Comparison of ENCODE assay signal across 8 mouse cellular contexts in genomic region chr11:77497341-77497756, GRCm38 (mm10). TPM values are rescaled to one million over a fixed set of nuclear protein-coding genes. Genes with fewer than 3 reads are reported as not detected.
DNase-seq lines count a peak whose midpoint lies in the region; ATAC-seq lines count a peak whose summit lies in the region.

No protein-coding gene starts in this region.

- H3K9me3 ChIP-seq in forebrain, embryonic 14.5 days (replicated peaks; ENCODE audit: control insufficient read depth, low read length): no peaks in the 10 kb centered on the region
- H3K9me3 ChIP-seq in hindbrain, embryonic 16.5 days (ENCODE audit: control insufficient read depth, low read length): no peaks in the 10 kb centered on the region
- H3K9me3 ChIP-seq in liver, embryonic 11.5 days (ENCODE audit: control insufficient read depth, low read length): no peaks in the 10 kb centered on the region
- no peaks in the 10 kb centered on the region for H3K9me3 ChIP-seq in neural tube, embryonic 14.5 days (ENCODE audit: control insufficient read depth, low read length)

- H3K4me1 ChIP-seq in forebrain, embryonic 14.5 days (ENCODE audit: control insufficient read depth, insufficient read depth, low read length): peaks cover 19% of the 10 kb centered on the region
- peaks cover 57% of the 10 kb centered on the region for H3K4me1 ChIP-seq in hindbrain, embryonic 16.5 days (ENCODE audit: control insufficient read depth, insufficient read depth, low read depth, low read length)
- H3K4me1 ChIP-seq in liver, embryonic 11.5 days (replicated peaks; ENCODE audit: control insufficient read depth, insufficient read depth, low read length): peaks cover 41% of the 10 kb centered on the region
- H3K4me1 ChIP-seq in neural tube, embryonic 14.5 days (ENCODE audit: control insufficient read depth, insufficient read depth, low read length): peaks cover 32% of the 10 kb centered on the region

- peak; percentile 65 for DNase-seq in cerebellum, adult 11-12 months
- DNase-seq in adrenal gland, adult 8-10 months: peak; percentile 72
- DNase-seq in forebrain, embryonic 14.5 days (ENCODE audit: low spot score): no peak
- DNase-seq in liver, embryonic 11.5 days (ENCODE audit: low spot score): no peak
- DNase-seq in urinary bladder, postnatal 4 days (ENCODE audit: low spot score in 2 of 2): no peak

- H3K9ac ChIP-seq in forebrain, embryonic 14.5 days (ENCODE audit: low read length): no peak overlapping the region
- H3K9ac ChIP-seq in hindbrain, embryonic 16.5 days (ENCODE audit: low read depth, low read length): no peak overlapping the region; the same call in 1 of the 2 replicates
- no peak overlapping the region for H3K9ac ChIP-seq in liver, embryonic 11.5 days (ENCODE audit: low read depth, low read length)
- no peak overlapping the region for H3K9ac ChIP-seq in neural tube, embryonic 14.5 days (replicated peaks; ENCODE audit: low read depth, low read length)

- peak overlapping the region; percentile 23; the same call in 1 of the 2 replicates for H3K27ac ChIP-seq in forebrain, embryonic 14.5 days (ENCODE audit: low read depth, low read length)
- peak overlapping the region; percentile 40; the same call in 1 of the 2 replicates for H3K27ac ChIP-seq in hindbrain, embryonic 16.5 days (ENCODE audit: low read depth, low read length)
- peak overlapping the region; percentile 85 for H3K27ac ChIP-seq in liver, embryonic 11.5 days (ENCODE audit: low read depth, low read length)
- H3K27ac ChIP-seq in neural tube, embryonic 14.5 days (ENCODE audit: low read depth, low read length): peak overlapping the region; percentile 40; the same call in 1 of the 2 replicates

- H3K27me3 ChIP-seq in forebrain, embryonic 14.5 days (replicated peaks; ENCODE audit: control insufficient read depth, insufficient read depth, low read length): no peaks in the 10 kb centered on the region
- no peaks in the 10 kb centered on the region for H3K27me3 ChIP-seq in hindbrain, embryonic 16.5 days (replicated peaks; ENCODE audit: control insufficient read depth, insufficient read depth, low read length)
- H3K27me3 ChIP-seq in liver, embryonic 11.5 days (replicated peaks; ENCODE audit: control insufficient read depth, insufficient read depth, low read length): no peaks in the 10 kb centered on the region
- no peaks in the 10 kb centered on the region for H3K27me3 ChIP-seq in neural tube, embryonic 14.5 days (ENCODE audit: control insufficient read depth, insufficient read depth, low read length)

- 36% methylated on average over 6 of the region's 6 CpGs for WGBS in forebrain, embryonic 14.5 days
- WGBS in hindbrain, embryonic 16.5 days: 16% methylated on average over 6 of the region's 6 CpGs
- WGBS in liver, embryonic 11.5 days: 37% methylated on average over 6 of the region's 6 CpGs
- WGBS in neural tube, embryonic 14.5 days: 16% methylated on average over 6 of the region's 6 CpGs

- no peak for ATAC-seq in cerebellum, adult (ENCODE audit: insufficient number of reproducible peaks, low FRiP score, low TSS enrichment)
- no peak for ATAC-seq in forebrain, embryonic 14.5 days
- ATAC-seq in hindbrain, embryonic 16.5 days: no peak
- ATAC-seq in liver, embryonic 11.5 days (replicated peaks; ENCODE audit: low FRiP score): no peak
- no peak for ATAC-seq in neural tube, embryonic 14.5 days (ENCODE audit: low read depth)

- H3K4me3 ChIP-seq in forebrain, embryonic 14.5 days (ENCODE audit: low read depth, low read length): no peak overlapping the region
- H3K4me3 ChIP-seq in hindbrain, embryonic 16.5 days (ENCODE audit: low read length): no peak overlapping the region
- H3K4me3 ChIP-seq in liver, embryonic 11.5 days (ENCODE audit: low read depth, low read length): peak overlapping the region; percentile 8; the same call in 1 of the 2 replicates
- no peak overlapping the region for H3K4me3 ChIP-seq in neural tube, embryonic 14.5 days (ENCODE audit: low read depth, low read length)

- no peak overlapping the region for H3K4me2 ChIP-seq in forebrain, embryonic 14.5 days (ENCODE audit: low read length)
- H3K4me2 ChIP-seq in hindbrain, embryonic 16.5 days (ENCODE audit: low read length): no peak overlapping the region
- H3K4me2 ChIP-seq in liver, embryonic 11.5 days: peak overlapping the region; percentile 37
- no peak overlapping the region for H3K4me2 ChIP-seq in neural tube, embryonic 14.5 days (ENCODE audit: low read depth, low read length)

- peaks cover 33% of the 10 kb centered on the region for H3K36me3 ChIP-seq in forebrain, embryonic 14.5 days (ENCODE audit: control insufficient read depth, insufficient read depth, low read length)
- H3K36me3 ChIP-seq in hindbrain, embryonic 16.5 days (ENCODE audit: control insufficient read depth, insufficient read depth, low read length): peaks cover 12% of the 10 kb centered on the region
- peaks cover 16% of the 10 kb centered on the region for H3K36me3 ChIP-seq in liver, embryonic 11.5 days (ENCODE audit: control insufficient read depth, insufficient read depth, low read length)
- H3K36me3 ChIP-seq in neural tube, embryonic 14.5 days (ENCODE audit: control insufficient read depth, insufficient read depth, low read length): peaks cover 12% of the 10 kb centered on the region

RNA-seq across cellular contexts. Expression of gene Git1, which starts 4.0 kb away (rescaled TPM):
- total RNA-seq in adrenal gland, adult 8-10 months (2022): 10 to 100 TPM; 42.1 to 61.0 (median 50.0) TPM
- polyA plus RNA-seq in forebrain, embryonic 14.5 days (2014; fragmentation: Nextera tagmentation; extraction: Ambion mirVana): 16.3 and 18.7 TPM in 2 replicates
- 14.0 and 18.0 TPM in 2 replicates for polyA plus RNA-seq in hindbrain, embryonic 16.5 days (2015; fragmentation: Nextera tagmentation; extraction: Ambion mirVana)
- polyA plus RNA-seq in liver, embryonic 11.5 days (2014; fragmentation: Nextera tagmentation; extraction: Ambion mirVana): 10.1 and 14.1 TPM in 2 replicates
- 20.3 and 21.6 TPM in 2 replicates for polyA plus RNA-seq in neural tube, embryonic 14.5 days (2014; fragmentation: Nextera tagmentation; extraction: Ambion mirVana)

RNA-seq across cellular contexts. Expression of gene Ankrd13b, which starts 7.9 kb away (rescaled TPM):
- 10 to 100 TPM in 2 of 4 experiments, 1 to 10 TPM in 2; 5.7 to 13.6 (median 9.3) TPM for total RNA-seq in adrenal gland, adult 8-10 months (2022)
- 25.3 and 32.7 TPM in 2 replicates for polyA plus RNA-seq in forebrain, embryonic 14.5 days (2014; fragmentation: Nextera tagmentation; extraction: Ambion mirVana)
- 23.3 and 30.4 TPM in 2 replicates for polyA plus RNA-seq in hindbrain, embryonic 16.5 days (2015; fragmentation: Nextera tagmentation; extraction: Ambion mirVana)
- 4.4 and 5.6 TPM in 2 replicates for polyA plus RNA-seq in liver, embryonic 11.5 days (2014; fragmentation: Nextera tagmentation; extraction: Ambion mirVana)
- polyA plus RNA-seq in neural tube, embryonic 14.5 days (2014; fragmentation: Nextera tagmentation; extraction: Ambion mirVana): 38.2 and 47.7 TPM in 2 replicates

RNA-seq across cellular contexts. Expression of gene Abhd15, which starts 17.6 kb away (rescaled TPM):
- 10 to 100 TPM; 14.6 to 23.9 (median 17.4) TPM for total RNA-seq in adrenal gland, adult 8-10 months (2022)
- polyA plus RNA-seq in forebrain, embryonic 14.5 days (2014; fragmentation: Nextera tagmentation; extraction: Ambion mirVana): 1.2 and 1.8 TPM in 2 replicates
- polyA plus RNA-seq in hindbrain, embryonic 16.5 days (2015; fragmentation: Nextera tagmentation; extraction: Ambion mirVana): 2.2 and 2.9 TPM in 2 replicates
- polyA plus RNA-seq in liver, embryonic 11.5 days (2014; fragmentation: Nextera tagmentation; extraction: Ambion mirVana): 3.9 and 4.2 TPM in 2 replicates
- polyA plus RNA-seq in neural tube, embryonic 14.5 days (2014; fragmentation: Nextera tagmentation; extraction: Ambion mirVana): 1.5 and 1.8 TPM in 2 replicates

RNA-seq across cellular contexts. Expression of gene Trp53i13, which starts 18.4 kb away (rescaled TPM):
- 10 to 100 TPM; 15.1 to 28.8 (median 20.0) TPM for total RNA-seq in adrenal gland, adult 8-10 months (2022)
- polyA plus RNA-seq in forebrain, embryonic 14.5 days (2014; fragmentation: Nextera tagmentation; extraction: Ambion mirVana): 16.3 and 16.6 TPM in 2 replicates
- polyA plus RNA-seq in hindbrain, embryonic 16.5 days (2015; fragmentation: Nextera tagmentation; extraction: Ambion mirVana): 13.8 and 17.6 TPM in 2 replicates
- 16.2 and 17.9 TPM in 2 replicates for polyA plus RNA-seq in liver, embryonic 11.5 days (2014; fragmentation: Nextera tagmentation; extraction: Ambion mirVana)
- 10.6 and 12.8 TPM in 2 replicates for polyA plus RNA-seq in neural tube, embryonic 14.5 days (2014; fragmentation: Nextera tagmentation; extraction: Ambion mirVana)

RNA-seq across cellular contexts. Expression of gene Gm10392, which starts 21.6 kb away (rescaled TPM):
- not detected for total RNA-seq in adrenal gland, adult 8-10 months (2022)
- polyA plus RNA-seq in forebrain, embryonic 14.5 days (2014; fragmentation: Nextera tagmentation; extraction: Ambion mirVana): not detected in 2 replicates
- polyA plus RNA-seq in hindbrain, embryonic 16.5 days (2015; fragmentation: Nextera tagmentation; extraction: Ambion mirVana): 0.12 and 0.19 TPM in 2 replicates
- polyA plus RNA-seq in liver, embryonic 11.5 days (2014; fragmentation: Nextera tagmentation; extraction: Ambion mirVana): not detected in 2 replicates
- polyA plus RNA-seq in neural tube, embryonic 14.5 days (2014; fragmentation: Nextera tagmentation; extraction: Ambion mirVana): not detected in 2 replicates

Comparison
In these comparisons a context has a peak if more than half of its experiments do, and no peak if none do; other contexts are left out.
1. DNase-seq: peak in cerebellum, adult 11-12 months (single experiment) and adrenal gland, adult 8-10 months (single experiment); none in forebrain, embryonic 14.5 days (single experiment), liver, embryonic 11.5 days (single experiment) and urinary bladder, postnatal 4 days (0 of 2).
2. H3K27ac ChIP-seq: peak in every context shown above with its lines; median percentile 85 in liver, embryonic 11.5 days; 40 in hindbrain, embryonic 16.5 days; 40 in neural tube, embryonic 14.5 days; 23 in forebrain, embryonic 14.5 days.